Mouse (Mus musculus) cerebellum, adult 18-20 months (tissue): ENCODE measurements around the gene Fzd5.

Experiments used
- DNase-seq, 2 experiments: peaks; one replicate each; pipeline ENCODE4 v3.0.0; 2021

Fzd5 gene

DNA sequence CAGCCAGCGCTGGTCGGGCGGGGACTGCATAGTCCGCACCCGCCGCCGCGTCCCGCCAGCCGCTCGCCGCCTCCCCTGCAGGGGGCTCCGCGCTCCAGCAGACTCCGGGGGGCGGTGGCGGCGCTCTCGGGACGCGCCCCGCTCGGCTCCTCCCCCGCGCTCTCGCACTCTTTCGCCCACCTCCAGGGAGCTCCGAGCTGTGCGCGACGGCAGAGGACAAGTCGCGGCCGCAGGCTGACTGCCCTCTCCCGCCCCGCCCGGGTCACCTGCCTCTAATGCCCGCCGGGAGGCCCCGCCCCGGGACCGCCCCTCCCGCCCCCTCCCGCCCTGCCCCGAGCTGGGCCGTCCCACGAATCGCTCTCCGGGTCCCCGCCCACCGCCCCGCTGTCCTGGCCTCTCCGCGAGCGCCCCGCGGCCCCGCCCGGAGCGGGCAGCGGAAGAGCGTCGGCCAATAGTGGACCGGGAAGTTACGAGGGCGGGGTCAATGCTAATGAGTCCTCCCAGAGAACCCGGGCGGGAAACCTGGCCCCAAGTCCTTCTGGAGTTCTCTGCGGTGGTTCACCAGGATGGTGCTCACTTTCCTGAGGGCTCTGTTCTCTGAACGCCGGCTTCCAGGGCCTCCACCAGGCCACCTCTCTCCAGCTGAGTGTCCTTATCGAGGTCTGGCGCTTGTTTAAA lies at the start of gene Fzd5:
Gene Fzd5, minus strand, starts transcription at position 250 of the 678 bp plus-strand sequence.
- DNase-seq = peak; percentile 85 to 87

DNA sequence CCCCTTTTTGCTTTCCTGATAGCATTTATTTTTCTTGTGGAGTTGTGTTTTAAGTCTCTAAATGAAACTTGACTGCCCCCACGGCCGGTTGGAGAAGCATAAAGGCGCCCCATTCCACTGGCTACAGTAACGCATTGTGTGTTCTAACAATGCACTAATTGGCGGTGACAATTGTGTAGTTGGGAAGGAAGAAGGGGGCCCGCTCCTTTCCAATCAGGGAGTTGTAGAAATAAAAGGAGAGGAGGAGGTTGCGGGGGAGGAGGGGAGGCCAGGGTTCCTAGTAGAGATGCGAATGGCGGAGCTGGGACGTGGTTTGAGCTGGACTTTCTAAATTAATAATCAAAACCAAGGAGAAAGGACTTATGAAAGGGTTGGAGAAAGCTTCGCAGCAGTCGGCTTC lies 42.3 kb upstream of the Fzd5 start:
- no peak for DNase-seq

DNA sequence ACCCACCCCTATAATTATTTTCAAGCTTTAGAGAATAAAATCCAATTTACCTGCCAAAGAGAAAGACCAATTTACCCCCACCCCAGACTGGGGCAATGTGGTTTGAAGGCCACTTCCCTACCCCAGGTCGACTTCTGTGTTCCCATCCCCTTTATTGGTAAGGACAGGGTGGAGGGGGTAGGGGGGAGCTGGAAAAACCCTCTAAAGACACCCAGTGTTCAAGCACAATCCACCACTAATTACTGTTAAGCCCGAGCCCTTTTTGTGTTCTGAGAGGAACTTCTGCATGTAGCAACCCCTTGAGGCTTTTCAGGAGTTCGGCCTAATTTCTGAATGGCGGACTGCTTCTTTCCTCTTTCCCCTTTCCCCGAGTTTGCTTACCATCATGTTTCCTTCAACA lies 41.9 kb upstream of the Fzd5 start:
- no peak for DNase-seq

DNA sequence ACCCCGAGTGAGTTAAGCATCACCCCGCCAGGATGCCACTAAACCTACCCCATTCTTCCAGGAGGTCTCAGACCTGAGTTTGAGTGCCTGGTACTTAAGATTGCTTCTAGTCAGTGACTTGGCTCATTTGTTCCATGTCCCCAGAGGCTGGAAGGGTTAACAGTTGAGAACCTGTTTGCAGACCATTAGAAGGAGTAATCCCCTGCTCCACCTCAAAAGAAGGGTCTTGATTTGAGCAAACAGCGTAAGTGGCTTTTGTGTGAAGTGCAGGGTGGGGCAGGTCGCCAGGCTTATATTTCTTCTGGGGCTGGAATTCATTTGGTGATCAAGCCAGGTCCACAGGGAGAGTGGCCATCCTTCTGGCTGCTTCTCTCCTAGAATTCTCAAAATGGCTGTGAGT lies 35.8 kb upstream of the Fzd5 start:
- DNase-seq = no peak

DNA sequence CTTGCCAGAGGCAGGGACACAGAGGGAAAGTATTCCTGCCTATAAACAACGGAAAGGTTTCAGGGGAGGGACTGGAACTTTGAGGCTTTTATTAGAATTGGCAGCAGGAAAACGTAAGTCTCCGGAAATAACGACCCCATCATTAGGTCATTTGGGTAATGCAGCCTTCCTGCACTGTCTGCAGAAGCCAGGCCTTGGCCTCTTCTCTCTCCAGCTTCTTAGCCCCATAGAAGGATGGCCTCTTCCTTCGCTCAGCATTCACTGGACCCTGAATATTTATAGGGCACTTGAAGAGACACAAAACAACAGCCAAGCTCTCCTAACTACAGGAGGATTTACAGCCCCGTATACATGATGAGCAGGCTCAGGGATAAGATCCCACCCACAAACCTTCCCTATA lies 32.6 kb upstream of the Fzd5 start:
- no peak for DNase-seq

DNA sequence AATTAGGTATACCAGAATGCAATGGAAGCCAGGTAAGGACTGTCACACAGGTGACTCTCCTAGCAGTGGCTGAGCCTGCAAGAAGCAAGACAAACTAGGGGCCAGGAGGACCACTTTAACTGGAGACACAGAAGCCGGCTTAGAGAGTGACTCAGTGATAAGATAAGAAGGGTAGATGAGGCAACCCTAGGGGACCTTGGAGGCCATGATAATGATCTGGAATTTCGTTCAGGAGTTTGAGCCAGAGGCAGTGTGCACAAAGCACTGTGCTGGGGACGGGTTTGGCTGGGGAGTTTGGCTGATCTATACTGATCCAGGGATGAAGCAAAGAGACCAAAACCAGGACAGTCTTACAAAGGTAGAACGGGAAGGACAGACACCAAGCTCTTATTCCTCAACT lies 24.1 kb upstream of the Fzd5 start:
- no peak for DNase-seq

DNA sequence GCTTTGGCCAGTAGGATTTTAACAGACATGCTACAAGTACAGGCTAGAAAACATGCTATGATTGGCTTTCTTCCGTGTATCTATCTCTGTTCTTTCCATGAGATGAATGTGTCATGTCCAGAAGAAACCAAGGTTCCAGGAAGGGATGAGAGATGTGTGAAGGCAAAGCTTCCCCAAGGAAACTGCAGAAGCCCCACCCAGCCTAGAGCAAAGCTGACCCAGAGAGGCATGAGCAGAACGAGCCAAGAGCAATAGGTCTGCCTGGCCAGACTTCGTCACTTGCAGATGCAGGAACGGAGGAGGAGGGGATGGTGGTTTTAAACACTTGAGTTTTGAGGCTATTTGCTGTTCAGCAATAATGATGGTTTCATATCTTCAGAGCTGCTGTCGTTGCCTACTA lies 20.2 kb upstream of the Fzd5 start:
- no peak for DNase-seq

DNA sequence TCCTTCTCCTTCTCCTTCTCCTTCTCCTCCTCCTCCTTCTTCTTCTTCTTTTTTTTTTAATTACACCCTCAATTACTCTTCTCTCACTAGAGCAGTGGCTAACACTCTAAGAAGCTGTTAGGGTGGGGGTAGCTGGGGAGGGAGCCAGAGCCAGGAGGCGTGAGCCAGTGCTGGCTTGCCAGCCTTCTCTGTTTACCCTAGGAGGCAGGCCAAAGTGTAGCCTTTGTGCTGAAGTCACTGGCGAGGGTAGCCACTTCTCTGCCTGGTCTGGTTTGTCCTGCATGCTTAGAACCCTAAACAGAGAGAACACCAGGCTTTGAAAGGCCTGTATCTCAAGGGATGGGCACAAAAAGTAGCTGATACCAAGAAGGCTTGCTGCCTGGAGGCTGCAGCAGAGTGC lies 19.7 kb upstream of the Fzd5 start:
- DNase-seq = no peak

DNA sequence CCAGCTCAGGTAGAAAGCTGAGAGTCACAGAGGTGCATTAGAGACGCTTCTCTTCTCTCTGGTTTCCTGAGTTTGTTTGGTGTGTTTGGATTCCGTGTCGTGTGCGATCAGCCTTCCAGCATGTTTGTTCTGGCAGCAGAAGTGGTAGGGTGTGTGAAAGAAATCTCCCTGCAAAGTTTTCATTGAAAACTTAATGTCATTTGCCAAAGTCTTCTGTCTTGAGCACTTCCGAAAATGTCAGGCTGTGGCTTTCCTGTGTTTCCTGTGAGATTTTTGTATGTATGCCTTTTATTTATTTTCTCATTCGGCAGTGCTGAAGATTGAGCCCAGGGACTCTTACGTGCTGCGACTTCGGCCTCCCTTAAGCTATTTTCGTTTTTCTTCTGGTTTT lies 19.1 kb upstream of the Fzd5 start:
- no peak for DNase-seq

DNA sequence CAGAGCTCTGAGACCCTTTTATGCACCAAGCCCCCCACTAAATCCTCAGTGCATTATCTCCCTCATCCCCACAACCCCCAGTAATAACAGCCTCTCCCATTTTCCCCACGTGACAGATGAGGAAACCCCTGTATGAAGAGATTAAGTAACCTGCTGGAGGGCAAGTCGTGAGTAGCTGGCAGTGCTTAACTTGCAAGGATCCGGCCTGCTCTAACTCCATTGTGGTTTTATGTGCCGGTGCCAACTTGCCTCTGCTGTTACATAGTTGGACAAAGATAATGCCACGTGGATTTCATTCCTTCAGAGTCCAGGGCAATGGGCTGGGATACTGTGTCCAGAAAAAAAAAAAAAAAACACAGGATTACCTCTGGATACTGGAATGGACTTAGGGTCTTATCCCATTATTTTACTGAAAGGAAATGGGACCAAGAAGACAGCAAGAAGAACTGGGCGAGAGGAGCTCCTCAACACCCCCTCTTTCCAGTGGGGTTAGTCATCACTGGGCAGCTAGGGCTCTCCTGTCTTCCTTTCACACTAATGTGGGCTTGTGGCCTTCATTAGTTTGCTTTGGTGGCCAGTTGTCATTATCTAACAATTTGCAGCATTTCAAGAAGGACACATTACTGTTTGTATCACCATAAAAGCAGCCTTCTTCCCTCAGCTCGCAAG lies 18.6 kb upstream of the Fzd5 start:
- no peak for DNase-seq

DNA sequence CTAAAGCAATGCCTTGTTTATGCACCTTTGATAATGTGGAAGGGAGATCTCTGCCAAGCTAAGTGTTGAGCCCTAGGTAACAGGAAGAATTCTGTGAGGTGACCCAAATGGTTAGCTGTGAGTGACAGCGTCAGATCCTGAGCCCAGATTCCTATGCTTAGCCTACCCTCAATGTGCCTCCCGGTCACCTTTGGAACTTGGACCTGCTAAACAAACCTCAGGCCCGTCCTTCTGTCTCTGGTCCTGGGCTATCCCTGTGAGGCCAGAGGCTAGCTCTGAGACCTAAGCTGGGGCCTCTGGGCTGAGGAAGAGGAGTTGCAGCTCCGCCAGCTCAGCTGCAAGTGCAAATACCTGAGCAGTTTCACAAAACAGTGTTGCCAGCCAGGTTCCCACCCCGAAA lies 17.1 kb upstream of the Fzd5 start:
- no peak for DNase-seq

DNA sequence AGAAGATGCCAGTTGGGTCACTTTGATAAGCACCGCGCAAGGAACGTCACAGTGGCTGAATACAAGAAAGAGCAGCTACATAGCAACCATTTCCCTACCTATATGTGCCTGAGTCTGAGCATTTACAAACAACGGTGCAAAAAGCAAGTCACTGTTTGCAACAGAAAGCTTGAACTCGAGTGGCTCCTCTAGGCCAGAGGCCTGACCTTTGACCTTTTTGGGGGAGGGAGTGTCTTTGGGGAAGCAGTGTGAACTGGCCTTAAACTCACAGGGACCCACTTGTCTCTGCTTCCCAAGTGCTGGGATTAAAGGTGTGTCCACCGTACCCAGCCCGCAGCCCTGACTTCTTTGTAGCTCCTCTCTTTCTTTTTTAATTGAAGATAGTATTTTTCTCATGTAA lies 16.1 kb upstream of the Fzd5 start:
- DNase-seq = no peak

DNA sequence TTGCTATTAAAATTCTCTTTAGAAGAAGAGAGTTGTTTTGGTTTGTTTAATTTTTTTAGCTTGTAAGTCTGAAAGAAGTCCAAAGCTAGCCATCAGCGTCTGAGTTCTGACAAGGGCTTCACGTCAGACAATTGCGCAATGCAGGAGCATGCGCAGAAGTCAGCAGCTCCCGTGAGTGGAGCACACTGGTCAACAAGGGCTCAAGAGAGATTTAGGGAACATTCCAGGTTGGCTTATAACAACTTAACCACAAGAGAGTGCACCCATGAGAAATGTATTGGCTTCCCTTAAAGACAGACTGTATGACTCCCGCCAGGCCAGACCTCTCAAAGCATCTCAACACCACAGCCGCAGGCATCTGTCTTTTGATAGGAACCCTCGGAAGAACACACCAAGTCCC lies 15.6 kb upstream of the Fzd5 start:
- DNase-seq = no peak

DNA sequence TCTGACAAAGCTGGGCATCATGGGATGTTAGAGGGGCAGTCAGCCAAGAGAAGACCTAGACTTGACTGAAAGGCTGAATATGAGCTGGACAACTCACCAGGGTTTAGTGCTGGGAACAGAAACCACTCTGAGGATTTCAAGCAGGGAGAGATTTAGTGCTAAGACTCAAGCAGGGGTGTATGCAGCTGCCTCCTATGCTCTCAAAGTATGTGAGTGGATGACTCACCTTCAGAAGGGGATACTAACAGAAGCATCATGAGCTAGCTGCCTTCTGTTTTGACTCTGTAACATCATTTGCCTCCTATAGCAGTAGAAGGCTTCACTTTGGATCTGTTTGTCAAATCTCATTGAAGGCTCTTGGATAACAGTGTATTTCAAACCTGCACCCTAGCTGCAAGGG lies 7.1 kb upstream of the Fzd5 start:
- DNase-seq = no peak

DNA sequence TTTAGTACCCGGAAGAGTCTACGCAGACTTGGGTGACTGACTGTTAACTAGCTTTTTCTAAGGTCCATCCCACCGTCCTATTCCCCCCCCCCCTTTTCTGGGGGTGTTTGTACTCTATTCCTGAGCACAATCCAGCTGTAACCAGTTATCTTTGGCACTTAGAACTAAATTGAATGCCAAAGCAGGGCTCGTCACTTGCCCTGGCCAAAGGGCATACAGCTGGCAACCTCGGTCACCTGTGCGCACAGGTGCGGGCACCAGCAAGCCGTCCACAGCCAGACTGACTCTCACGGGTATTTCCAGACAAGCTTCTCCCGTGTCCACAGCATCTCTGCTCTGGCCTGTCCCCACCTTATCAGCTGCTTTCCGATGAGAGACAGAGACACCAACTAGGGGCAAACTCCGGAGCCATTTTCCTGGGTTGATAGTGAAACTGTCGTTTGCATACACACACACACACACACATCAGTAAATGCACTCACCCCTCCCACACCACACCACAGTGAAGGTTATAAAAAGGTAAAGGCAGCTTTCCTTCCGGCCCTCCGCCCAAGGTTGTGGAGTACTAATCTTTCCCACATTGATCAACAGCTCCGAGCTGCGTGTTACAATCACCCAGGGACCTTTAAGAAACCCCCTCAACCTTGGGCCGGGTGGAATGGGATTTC lies 5.3 kb upstream of the Fzd5 start:
- DNase-seq = no peak

DNA sequence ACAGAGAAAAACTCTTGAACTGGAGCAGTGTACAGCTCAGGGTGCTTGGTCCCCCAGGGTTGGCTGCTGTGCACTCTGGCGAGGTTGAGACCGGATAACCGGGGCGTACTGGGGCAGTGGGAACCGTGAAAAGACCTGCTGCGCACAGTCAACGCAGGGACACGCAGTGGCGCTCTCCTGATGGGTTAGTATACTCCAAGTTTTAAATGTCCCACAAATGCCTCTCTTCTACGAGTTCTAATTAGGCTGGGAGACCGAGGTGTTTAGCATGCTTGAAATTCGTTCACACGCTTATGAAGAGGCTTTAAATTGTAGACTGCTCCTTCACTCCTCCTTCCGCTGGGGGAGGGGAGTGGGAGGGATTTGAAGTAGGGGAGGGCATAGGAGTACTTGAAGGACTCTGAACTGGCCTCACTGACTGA lies 1.1 kb upstream of the Fzd5 start:
- peak; percentile 8 to 9 for DNase-seq

DNA sequence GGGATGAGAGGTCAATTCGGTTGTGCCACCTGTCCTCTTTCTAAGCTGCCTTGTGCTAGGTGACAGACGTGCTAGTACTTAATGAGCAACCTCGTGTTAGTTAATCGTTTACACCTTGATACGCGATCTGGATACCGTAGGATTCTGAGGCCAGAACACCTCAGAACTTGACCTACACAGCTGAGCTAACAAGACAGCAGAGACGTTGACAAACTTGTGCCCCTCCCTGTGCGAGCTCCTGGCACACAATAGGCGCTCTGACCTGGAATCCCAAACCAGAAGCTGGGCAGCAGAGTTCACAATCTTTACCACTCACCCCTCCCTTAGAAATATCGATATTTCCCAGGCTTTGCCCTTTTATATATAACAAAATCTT lies 617 bp upstream of the Fzd5 start:
- DNase-seq = peak in 1 of 2 experiments; percentile 12

DNA sequence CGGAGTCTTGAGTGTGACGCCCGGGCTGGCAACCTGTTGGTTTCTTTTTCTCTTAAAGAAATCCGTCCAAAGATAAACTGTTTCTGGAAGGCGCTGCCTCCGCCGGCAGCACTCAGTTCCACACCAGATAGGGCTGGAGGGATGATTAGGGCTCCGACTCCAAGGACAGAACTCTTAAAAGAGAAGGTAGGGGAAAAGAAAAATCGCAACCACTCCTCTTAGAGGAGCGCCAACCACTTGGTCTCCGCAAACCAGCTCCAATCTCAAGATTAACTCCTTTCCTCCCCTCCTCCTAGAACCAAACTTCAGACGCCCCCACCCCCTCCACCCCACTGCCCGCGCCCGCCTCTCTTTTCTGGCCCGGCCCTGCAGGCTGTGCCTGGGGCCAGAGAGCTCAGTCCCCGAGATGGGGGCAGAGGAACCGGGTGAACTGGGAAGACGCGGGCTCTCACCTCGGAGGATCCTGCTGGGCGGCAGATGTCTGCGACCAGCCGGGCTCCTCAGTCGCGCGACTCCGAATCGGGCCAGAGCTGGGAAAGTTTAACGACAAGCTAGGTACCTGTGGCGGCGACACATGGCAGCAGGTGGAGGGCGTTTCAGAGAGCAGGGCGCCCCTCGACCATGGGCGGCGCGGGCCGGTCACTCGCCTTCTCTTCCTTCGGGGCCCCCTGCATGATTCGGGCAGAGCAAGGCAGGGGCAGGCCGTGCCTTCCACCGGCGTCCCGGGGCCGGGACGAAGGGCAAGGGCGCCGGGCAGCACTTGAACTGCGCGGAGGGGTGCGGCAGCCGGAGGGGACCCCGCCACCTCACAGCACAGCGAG lies 660 bp downstream of the Fzd5 start:
- DNase-seq = peak; percentile 42 to 45

DNA sequence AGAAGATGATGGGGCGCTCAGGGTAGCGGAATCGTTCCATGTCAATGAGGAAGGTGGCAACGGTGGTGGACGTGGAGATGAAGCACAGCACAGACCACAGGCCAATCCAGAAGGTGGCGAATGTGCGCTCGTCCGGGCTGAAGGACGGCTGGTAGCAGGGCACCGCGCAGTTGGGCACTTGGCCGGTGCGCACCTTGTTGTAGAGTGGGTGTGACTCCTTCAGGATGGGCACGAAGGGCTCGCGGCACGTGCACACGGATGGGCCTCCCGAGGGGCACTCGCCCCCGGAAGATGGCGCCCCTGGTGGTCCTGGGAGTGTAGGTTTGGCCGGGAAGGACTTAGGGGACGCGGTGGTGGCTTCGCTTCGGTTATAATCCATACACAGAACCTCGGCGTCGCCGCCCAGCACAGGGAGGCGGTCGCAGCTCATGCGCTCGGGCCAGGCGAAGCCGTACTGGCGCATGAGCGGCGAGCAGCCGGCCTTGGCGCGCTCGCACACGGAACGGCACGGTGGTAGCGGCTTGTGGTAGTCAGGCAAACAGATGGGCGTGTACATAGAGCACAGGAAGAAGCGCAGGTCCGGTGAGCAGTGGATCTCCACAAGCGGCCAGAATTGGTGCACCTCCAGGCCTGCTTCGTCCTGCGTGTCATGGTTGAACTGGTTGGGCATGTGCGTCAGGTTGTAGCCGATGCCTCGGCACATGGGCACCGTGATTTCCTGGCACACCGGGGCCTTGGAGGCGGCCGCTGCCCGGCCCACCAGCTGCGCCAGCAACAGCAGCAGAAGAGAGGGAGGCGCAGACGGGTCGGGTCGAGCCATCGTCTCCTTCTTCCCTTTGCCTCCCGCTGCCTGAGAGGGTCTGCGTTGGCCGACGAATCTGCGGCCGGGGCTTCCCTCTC lies 1.5 kb downstream of the Fzd5 start:
- DNase-seq = peak; percentile 29 to 45

DNA sequence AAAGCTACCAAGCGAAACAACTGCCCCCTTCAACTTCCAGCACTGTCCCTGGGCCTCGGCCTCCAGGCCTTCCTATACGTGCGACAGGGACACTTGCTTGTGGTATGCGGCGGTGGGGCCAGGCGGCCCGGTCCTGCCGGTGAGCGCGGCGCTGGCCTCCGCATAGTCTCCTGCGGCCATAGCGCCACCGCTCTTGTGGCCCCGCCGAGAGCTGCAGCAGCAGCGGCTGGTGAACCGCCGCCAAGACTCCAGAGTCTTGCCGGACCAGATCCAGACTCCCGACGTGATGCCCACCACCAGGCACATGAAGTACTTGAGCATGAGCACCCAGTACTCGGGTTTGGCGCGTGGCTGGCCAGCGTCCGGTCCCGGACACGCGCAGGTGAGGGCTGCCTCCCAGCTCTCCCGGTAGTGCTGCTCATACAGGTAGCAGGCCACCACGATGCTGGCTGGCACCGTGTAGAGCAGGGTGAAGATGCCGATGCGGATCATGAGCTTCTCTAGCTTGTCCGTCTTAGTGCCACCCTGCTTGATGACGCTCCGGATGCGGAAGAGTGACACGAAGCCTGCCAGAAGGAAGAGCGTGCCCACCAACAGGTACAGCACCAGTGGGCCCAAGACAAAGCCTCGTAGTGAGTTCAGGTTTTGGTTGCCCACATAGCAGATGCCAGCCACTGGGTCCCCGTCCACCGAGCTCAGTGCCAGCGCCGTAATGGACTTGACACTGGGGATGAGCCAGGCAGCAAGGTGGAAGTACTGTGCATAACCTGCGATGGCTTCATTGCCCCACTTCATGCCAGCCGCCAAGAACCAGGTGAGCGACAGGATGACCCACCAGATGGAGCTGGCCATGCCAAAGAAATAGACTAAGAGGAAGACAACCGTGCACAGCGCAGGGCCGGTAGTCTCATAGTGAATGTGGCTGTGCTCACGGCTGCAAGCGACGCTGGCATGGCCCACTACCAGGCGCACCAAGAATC lies 2.5 kb downstream of the Fzd5 start:
- DNase-seq = peak; percentile 32 to 52
